Mouse (Mus musculus) E14TG2a.4 (cell line): ENCODE results near the gene Arntl2.
"Not testable (repeated sequence)": the region's sequence is repeated elsewhere in the genome, so short reads cannot be mapped to it uniquely, and the experiment has no call there.

ENCODE experiments used
- H3K27me3 ChIP-seq: 2 replicates; pipeline ENCODE4 v1.6.1; 2014; ENCODE audit warnings: low read length, control low read depth; ENCODE audit not compliant: insufficient read depth
- H3K36me3 ChIP-seq: 2 replicates; pipeline ENCODE4 v1.6.1; 2014; ENCODE audit warnings: low read length, control low read depth; ENCODE audit not compliant: insufficient read depth
- H3K4me1 ChIP-seq: replicated peaks from 2 replicates; pipeline ENCODE4 v1.6.1; 2014; ENCODE audit warnings: low read depth, low read length, control low read depth
- H3K4me3 ChIP-seq: replicated peaks from 2 replicates; pipeline ENCODE4 v1.5.1; 2014; ENCODE audit warnings: mild to moderate bottlenecking, low read length
- H3K9me3 ChIP-seq: 2 replicates; pipeline ENCODE4 v1.6.1; 2014; ENCODE audit warnings: low read length, control low read depth
- CTCF ChIP-seq: conservative IDR thresholded peaks from 2 replicates; pipeline ENCODE4 v1.5.1; 2014; ENCODE audit warnings: low read length
- NANOG ChIP-seq: IDR thresholded peaks from 2 replicates; pipeline ENCODE4 v1.6.1; 2014; ENCODE audit warnings: borderline replicate concordance, low read length, mixed read lengths
- POU5F1 ChIP-seq: IDR thresholded peaks from 2 replicates; pipeline ENCODE4 v1.6.1; 2014; ENCODE audit warnings: low read length, borderline replicate concordance

The Arntl2 gene

GRCm38 (mm10) chr6:146845961-146846750 lies 50.3 kb downstream of the Arntl2 start:
- peaks cover 10% of the 10 kb centered on the region for H3K4me1 ChIP-seq
- H3K9me3 ChIP-seq = no peaks in the 10 kb centered on the region
- H3K36me3 ChIP-seq = no peaks in the 10 kb centered on the region
- no peak overlapping the region for H3K4me3 ChIP-seq
- no peaks in the 10 kb centered on the region for H3K27me3 ChIP-seq
- TF ChIP-seq CTCF (no peak), POU5F1 (no peak), NANOG (no peak)

- TF ChIP-seq CTCF (no peak), POU5F1 (no peak), NANOG (no peak)
- Histone ChIP-seq H3K4me1 (peaks cover 10% of the 10 kb centered on the region), H3K27me3 (no peaks in the 10 kb centered on the region), H3K4me3 (no peak overlapping the region), H3K9me3 (no peaks in the 10 kb centered on the region), H3K36me3 (no peaks in the 10 kb centered on the region)
Measured at GRCm38 (mm10) chr6:146847402-146847801, 51.5 kb downstream of the Arntl2 start.

- no peaks in the 10 kb centered on the region for H3K9me3 ChIP-seq
- no peaks in the 10 kb centered on the region for H3K27me3 ChIP-seq
- TF ChIP-seq CTCF (no peak), POU5F1 (no peak)
- no peak overlapping the region for H3K4me3 ChIP-seq
- no peaks in the 10 kb centered on the region for H3K36me3 ChIP-seq
- H3K4me1 ChIP-seq = peaks cover 10% of the 10 kb centered on the region
Measured at GRCm38 (mm10) chr6:146848281-146848680, 52.4 kb downstream of the Arntl2 start.

- TF ChIP-seq CTCF = no peak
- TF ChIP-seq POU5F1 = no peak
- TF ChIP-seq NANOG = no peak
- H3K9me3 ChIP-seq = no peaks in the 10 kb centered on the region
- peaks cover 15% of the 10 kb centered on the region for H3K4me1 ChIP-seq
- H3K36me3 ChIP-seq = no peaks in the 10 kb centered on the region
- H3K27me3 ChIP-seq = no peaks in the 10 kb centered on the region
- H3K4me3 ChIP-seq = no peak within 1 kb of the TSS
Measured at GRCm38 (mm10) chr6:146850050-146850449, 54.2 kb downstream of the Arntl2 start, which contains the start of gene Smco2. Smco2 (plus strand) TSS chr6:146850104.

GRCm38 (mm10) chr6:146851916-146852315 lies 56.1 kb downstream of the Arntl2 start:
- Histone ChIP-seq H3K9me3 (no peaks in the 10 kb centered on the region), H3K27me3 (no peaks in the 10 kb centered on the region), H3K4me1 (peaks cover 11% of the 10 kb centered on the region), H3K4me3 (no peak overlapping the region), H3K36me3 (no peaks in the 10 kb centered on the region)
- TF ChIP-seq CTCF (no peak), POU5F1 (no peak), NANOG (no peak)

GRCm38 (mm10) chr6:146852739-146853138 lies 56.9 kb downstream of the Arntl2 start:
- Histone ChIP-seq H3K9me3 (no peaks in the 10 kb centered on the region), H3K4me1 (peaks cover 11% of the 10 kb centered on the region), H3K36me3 (no peaks in the 10 kb centered on the region), H3K4me3 (no peak overlapping the region), H3K27me3 (no peaks in the 10 kb centered on the region)
- no peak for TF ChIP-seq NANOG
- TF ChIP-seq CTCF = no peak

GRCm38 (mm10) chr6:146855185-146855584 lies 59.3 kb downstream of the Arntl2 start:
- Histone ChIP-seq H3K9me3 (no peaks in the 10 kb centered on the region), H3K27me3 (no peaks in the 10 kb centered on the region), H3K4me3 (no peak overlapping the region), H3K4me1 (peaks cover 4% of the 10 kb centered on the region; the same call in 1 of the 2 replicates), H3K36me3 (no peaks in the 10 kb centered on the region)
- no peak for TF ChIP-seq POU5F1
- no peak for TF ChIP-seq CTCF
- no peak for TF ChIP-seq NANOG

- Histone ChIP-seq H3K36me3 (no peaks in the 10 kb centered on the region), H3K9me3 (peaks cover 6% of the 10 kb centered on the region; the same call in 1 of the 2 replicates)
- TF ChIP-seq CTCF (no peak), POU5F1 (no peak)
Measured at GRCm38 (mm10) chr6:146857386-146857785, 61.5 kb downstream of the Arntl2 start.

GRCm38 (mm10) chr6:146863154-146863553 lies 67.3 kb downstream of the Arntl2 start:
- Histone ChIP-seq H3K4me3 (no peak overlapping the region), H3K27me3 (no peaks in the 10 kb centered on the region), H3K4me1 (peaks cover 7% of the 10 kb centered on the region; the same call in 1 of the 2 replicates), H3K9me3 (peaks cover 6% of the 10 kb centered on the region; the same call in 1 of the 2 replicates), H3K36me3 (no peaks in the 10 kb centered on the region)
- TF ChIP-seq NANOG (no peak), CTCF (no peak), POU5F1 (no peak)

More at GRCm38 (mm10) chr6:146857386-146857785, 61.5 kb downstream of the Arntl2 start:
- Histone ChIP-seq H3K4me3 (no peak overlapping the region), H3K27me3 (no peaks in the 10 kb centered on the region), H3K4me1 (peaks cover 4% of the 10 kb centered on the region; the same call in 1 of the 2 replicates)

GRCm38 (mm10) chr6:146864370-146864769 lies 68.5 kb downstream of the Arntl2 start:
- H3K4me1 ChIP-seq, H3K9me3 ChIP-seq, H3K36me3 ChIP-seq, H3K4me3 ChIP-seq, H3K27me3 ChIP-seq: not testable (repeated sequence)
